Mouse (Mus musculus) CH12.LX (cell line): Measurements from ENCODE around the gene Cmya5.

Experiments
- CTCF ChIP-seq, 2 experiments: IDR thresholded peaks in 1 of 2; conservative IDR thresholded peaks in 1 of 2; 2 replicates each; pipeline ENCODE4 v1.5.1; 2011 to 2012; ENCODE audit warnings: low read depth in 2 of 2, low read length in 2 of 2, improper control_type of control experiment in 1 of 2, inconsistent platforms in 1 of 2, mild to moderate bottlenecking in 1 of 2, moderate library complexity in 1 of 2
- E2F4 ChIP-seq: IDR thresholded peaks from 2 replicates; pipeline ENCODE4 v1.6.1; 2011; ENCODE audit warnings: low read depth, low read length, improper control_type of control experiment; ENCODE audit not compliant: insufficient replicate concordance
- EP300 ChIP-seq: IDR thresholded peaks from 2 replicates; pipeline ENCODE4 v1.6.1; 2011; ENCODE audit warnings: low read length, improper control_type of control experiment
- ETS1 ChIP-seq: conservative IDR thresholded peaks from 2 replicates; pipeline ENCODE4 v1.6.1; 2012; ENCODE audit warnings: low read depth, mild to moderate bottlenecking, inconsistent platforms, low read length, improper control_type of control experiment, moderate library complexity
- GABPA ChIP-seq: IDR thresholded peaks from 2 replicates; pipeline ENCODE4 v1.6.1; 2012; ENCODE audit warnings: low read depth, low read length, improper control_type of control experiment, inconsistent platforms; ENCODE audit not compliant: insufficient replicate concordance
- JUND ChIP-seq: conservative IDR thresholded peaks from 2 replicates; pipeline ENCODE4 v1.6.1; 2011; ENCODE audit warnings: low read depth, low read length, improper control_type of control experiment
- MAFK ChIP-seq: IDR thresholded peaks from 2 replicates; pipeline ENCODE4 v1.6.1; 2011; ENCODE audit warnings: low read length, improper control_type of control experiment; ENCODE audit not compliant: insufficient replicate concordance
- NRF1 ChIP-seq: IDR thresholded peaks from 2 replicates; pipeline ENCODE4 v1.6.1; 2014; ENCODE audit warnings: low read depth, mild to moderate bottlenecking, inconsistent platforms, low read length, improper control_type of control experiment, moderate library complexity
- PAX5 ChIP-seq: IDR thresholded peaks from 2 replicates; pipeline ENCODE4 v1.6.1; 2012; ENCODE audit warnings: low read length, inconsistent platforms, mixed read lengths
- POLR2A ChIP-seq: IDR thresholded peaks from 2 replicates; pipeline ENCODE4 v1.6.1; 2011; ENCODE audit warnings: low read depth, mild to moderate bottlenecking, improper control_type of control experiment, low read length
- POLR2AphosphoS2 ChIP-seq: IDR thresholded peaks from 2 replicates; pipeline ENCODE4 v1.6.1; 2011; ENCODE audit warnings: low read depth, low read length, improper control_type of control experiment
- RCOR1 ChIP-seq: conservative IDR thresholded peaks from 2 replicates; pipeline ENCODE4 v1.6.1; 2012; ENCODE audit warnings: low read depth, mild to moderate bottlenecking, inconsistent platforms, low read length, improper control_type of control experiment
- USF1 ChIP-seq: IDR thresholded peaks from 2 replicates; pipeline ENCODE4 v1.6.1; 2014; ENCODE audit warnings: low read depth, mild to moderate bottlenecking, inconsistent platforms, low read length, improper control_type of control experiment

- TF ChIP-seq POLR2A (no peak), RCOR1 (no peak), CTCF (conservative IDR thresholded peaks at IDR 0.05 in 1 of 2, IDR thresholded peaks at IDR 0.05 in 1 of 2; ENCODE audit: low read depth in 2 of 2, low read length in 2 of 2) (peak in 1 of 2 experiments; percentile 60; a peak in 2 of 4 replicates), JUND (no peak), MAFK (no peak), GABPA (no peak), USF1 (no peak), EP300 (no peak), NRF1 (no peak), ETS1 (no peak), PAX5 (no peak), E2F4 (no peak), POLR2AphosphoS2 (no peak)
These were observed 133.2 kb downstream of the Cmya5 start for GRCm38 (mm10) chr13:93011315-93011714.
